Mouse (Mus musculus): ENCODE measurements around the gene Mthfd1.

Mthfd1 gene

DNA sequence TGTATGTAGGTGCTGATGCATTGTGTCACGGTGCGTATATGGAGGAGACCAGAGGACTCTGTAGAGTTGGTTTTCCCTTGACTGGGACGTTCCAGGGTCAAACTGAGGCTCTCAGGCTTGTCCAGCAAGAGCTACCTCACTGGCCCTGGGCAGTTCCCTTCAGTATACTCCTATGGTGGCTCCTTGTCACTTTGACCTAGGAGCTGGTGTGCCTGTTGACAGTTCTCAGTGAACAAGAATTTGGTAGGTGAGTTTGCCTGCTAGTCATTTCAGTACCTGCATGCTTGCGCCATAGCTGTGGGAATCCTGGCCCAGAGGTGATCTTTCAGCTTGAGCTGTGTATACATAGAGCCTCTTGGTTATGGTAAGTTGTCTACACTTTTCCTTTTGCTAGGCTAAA is 7.8 kb downstream of the Mthfd1 start:
- DNase-seq (ENCODE audit: extremely low spot score, low spot score), result no peak

DNA sequence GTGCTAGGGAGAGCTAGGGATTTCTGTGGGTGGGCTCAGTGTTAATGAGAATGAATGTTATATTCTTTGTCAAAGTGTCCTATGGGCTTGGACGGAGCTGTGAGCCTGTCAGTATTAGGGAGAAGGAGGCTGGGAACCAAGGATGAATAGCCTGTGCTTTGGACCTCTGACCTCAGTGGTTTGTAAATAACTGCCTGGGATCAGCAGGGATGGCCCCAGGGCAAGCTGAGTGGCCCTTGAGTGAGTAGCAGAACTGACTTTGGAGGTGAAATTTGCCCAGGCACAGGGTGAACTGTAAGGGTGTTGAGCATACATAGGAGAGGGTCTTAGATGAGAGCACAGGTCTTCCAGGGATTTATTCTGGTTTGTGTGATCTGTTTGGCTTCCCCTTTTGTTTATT is 8.8 kb downstream of the Mthfd1 start:
- no peak for DNase-seq (ENCODE audit: extremely low spot score, low spot score)

DNA sequence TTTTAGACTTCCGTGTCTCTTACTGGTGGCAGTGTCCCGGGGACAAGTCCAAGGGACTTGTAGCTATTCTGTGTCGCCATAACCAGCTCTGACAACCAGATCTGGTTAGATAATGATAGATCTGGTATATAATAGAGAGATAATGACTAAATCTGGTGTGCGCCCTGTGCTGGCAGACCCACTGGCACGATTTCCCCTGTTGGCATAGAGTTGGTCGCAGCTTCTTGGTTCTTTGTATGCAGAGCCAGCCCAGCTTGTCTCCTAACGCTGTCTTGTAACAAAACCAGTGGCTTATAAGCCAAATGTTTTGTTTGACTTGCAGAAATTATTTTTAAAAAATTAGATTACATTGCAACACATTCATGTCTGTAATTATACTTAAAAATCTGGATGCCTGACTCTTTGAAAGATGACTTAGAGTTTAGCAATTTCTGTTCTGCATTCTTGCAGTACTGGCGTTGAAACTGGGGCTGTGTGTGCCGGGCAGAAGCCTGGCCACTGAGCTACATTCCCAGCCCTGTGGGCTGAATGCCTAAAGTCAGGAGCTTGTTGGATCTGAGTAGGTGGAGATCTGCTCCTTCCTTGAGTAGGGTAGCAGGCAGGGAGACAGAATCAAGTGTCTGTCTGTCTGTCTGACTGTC is 9.3 kb downstream of the Mthfd1 start:
- DNase-seq (ENCODE audit: extremely low spot score, low spot score), result no peak

DNA sequence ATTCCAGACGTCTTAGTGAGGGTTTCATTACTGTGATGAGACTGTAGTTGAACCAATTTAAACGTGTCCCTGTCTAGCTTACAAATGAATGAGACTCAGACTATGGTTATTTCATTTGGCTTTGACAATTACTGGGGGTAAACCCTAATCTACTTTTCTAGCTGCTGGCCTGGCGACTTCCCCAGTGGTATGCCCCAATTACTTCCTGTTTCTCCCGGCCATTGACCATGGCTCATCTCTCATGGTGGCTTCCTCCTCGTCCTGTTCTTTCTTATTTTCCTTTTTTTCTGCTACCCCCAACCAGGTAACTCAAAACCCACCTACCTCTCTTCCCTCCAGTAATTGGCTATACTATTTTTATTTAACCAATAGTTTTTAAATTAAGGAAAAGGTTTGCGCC is 9.9 kb downstream of the Mthfd1 start:
- DNase-seq (ENCODE audit: extremely low spot score, low spot score), result no peak

DNA sequence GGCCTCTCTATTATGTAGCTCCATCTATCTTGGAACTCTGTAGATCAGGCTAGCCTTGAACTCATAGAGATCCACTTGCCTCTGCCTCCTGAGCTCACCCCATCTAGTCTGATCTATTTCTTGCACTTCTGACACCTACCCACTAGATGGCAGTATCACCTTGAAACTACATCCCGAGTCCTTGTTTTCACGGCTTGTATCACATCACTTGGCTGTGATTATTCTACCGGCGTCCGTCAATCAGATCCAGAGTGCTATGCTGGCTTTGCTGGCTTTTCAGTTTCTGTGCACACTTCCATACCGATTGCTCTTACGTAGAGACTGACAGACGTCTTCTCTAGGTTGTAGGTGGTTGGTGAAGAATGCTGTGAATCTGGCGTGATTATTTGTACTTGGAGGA is 11.8 kb downstream of the Mthfd1 start:
- DNase-seq (ENCODE audit: extremely low spot score, low spot score), result no peak

DNA sequence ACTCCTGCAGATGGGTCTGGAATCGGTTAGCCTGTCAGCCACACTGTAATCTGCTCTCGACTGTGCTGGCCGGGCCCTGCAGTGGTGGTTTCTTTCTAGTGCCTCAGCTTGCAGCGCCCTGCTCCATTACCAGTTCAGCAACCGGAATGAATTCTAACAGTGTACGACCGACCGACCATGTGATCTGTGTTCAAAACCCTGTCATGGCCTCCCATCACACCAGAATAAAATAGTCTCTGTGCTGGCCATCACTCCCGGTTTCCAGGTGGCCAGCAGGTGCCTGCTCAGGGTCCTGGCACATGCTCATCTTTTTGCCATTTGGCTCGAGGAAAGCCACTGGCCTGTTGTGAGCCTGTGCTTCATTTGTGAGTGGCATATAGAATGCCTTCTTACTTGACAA is 13.6 kb downstream of the Mthfd1 start:
- no peak for DNase-seq (ENCODE audit: extremely low spot score, low spot score)

DNA sequence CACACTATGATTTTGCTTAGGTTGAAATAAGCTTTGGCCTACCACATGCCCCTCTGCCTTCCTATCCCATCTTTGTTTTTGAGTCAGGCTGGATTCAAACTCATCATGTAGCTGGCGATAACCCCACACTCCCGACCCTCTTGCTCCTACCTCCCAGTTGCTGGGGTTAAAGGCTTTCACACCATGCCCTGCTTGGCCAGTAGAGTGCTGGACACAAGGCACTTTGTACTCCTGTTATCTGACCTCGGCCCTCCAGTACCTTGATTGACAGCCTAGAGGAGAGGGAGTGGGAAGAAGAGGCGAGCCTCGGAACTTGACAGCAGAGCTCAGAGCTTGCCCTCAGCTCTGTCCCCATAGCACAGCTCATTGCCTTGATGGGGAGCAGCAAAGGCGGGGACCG is 14.1 kb downstream of the Mthfd1 start:
- no peak for DNase-seq (ENCODE audit: extremely low spot score, low spot score)

DNA sequence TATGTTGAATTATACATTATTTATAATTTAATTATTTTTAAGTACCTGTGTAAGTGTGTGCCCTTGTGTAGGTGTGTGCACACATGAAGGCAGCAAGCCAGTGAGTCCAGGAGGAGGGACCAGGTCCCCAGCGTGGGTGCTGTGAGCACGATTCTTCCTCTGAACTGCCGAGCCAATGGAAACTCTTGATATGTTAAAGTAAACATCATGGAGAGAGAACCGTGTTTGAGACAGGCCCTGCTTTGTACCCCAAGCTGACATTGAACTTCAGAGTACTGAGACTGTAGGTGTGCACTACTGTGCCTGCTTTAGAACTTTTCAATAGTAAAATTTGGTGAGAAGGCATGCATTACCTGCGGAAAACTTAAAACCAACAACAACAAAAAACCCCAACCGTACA is 16.4 kb downstream of the Mthfd1 start:
- no peak for DNase-seq (ENCODE audit: extremely low spot score, low spot score)

DNA sequence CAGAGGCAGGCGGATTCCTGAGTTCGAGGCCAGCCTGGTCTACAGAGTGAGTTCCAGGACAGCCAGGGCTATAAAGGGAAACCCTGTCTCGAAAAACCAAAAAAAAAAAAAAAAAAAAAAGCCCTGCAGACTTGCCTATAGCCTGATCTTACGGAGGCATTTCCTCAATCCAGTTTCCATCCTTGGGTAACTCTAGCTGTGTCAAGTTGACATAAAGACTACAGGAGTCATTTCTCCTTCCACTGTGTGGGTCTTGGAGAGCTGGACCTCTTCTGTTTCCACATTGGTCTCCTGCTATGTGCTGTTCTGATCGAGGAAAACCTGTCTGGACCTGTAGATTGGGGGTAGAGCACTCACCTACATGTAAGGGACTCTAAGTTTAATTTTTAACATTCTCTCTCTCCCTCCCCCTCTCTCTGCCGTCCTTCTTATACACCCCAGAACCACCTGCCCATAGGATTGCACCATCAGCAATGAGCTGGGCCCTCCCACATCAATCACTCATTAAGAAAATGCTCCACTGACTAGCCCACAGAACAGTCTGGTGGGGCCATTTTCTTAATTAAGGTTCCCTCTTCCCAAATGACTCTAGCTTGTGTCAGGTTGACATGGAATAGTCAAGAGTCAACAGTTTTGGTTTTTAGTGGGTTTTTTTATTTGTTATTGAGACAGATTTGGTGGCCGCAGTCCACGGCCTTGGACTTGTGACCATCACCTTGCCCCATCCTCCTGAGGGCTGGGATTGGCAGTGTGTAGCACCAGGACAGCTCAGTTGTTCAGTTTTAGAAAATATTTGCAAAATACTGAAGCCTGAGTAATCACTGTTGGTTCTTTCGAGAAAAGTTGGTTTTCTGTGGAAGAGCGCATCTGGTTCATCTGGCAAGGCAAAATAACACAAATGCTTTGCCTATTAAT is 17.8 kb downstream of the Mthfd1 start:
- DNase-seq (ENCODE audit: extremely low spot score, low spot score), result no peak

DNA sequence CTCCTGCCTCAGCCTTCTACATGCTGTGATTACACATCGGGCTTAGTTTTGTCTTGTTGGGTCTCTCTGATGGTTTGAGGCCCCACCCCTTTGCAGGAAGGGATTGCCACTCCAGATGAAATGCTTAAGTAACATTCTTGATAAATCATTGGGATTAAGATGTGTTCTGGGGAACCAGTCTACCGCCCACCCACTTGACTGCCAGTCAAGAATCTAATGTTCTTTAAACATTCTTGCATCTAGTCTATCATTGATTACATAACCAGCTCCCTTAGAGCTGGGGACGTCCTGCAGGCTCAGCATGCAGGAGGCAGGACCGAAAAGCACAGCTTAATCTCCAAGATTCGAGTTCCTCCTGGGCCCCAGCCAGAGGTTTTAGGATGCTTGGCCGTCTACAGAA is 23.1 kb downstream of the Mthfd1 start:
- no peak for DNase-seq (ENCODE audit: extremely low spot score, low spot score)

DNA sequence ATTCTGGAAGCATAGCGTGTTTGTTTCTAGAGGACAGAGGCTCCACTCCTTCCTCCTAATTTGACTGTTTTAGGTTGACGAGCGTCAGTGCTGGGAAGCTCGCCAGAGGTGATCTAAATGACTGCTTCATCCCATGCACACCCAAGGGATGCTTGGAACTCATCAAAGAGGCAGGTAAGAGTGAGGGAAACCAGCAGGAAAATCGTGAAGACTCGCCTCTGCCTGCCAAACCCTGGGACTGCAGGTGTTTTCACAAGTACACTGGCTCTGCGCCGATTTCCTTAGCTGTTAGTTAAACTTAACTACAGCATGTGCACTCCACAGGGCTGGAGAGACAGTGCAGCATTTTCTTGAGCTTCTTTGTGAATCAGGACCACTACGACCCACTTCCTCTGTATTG is 25.5 kb downstream of the Mthfd1 start:
- DNase-seq (ENCODE audit: extremely low spot score, low spot score), result no peak

DNA sequence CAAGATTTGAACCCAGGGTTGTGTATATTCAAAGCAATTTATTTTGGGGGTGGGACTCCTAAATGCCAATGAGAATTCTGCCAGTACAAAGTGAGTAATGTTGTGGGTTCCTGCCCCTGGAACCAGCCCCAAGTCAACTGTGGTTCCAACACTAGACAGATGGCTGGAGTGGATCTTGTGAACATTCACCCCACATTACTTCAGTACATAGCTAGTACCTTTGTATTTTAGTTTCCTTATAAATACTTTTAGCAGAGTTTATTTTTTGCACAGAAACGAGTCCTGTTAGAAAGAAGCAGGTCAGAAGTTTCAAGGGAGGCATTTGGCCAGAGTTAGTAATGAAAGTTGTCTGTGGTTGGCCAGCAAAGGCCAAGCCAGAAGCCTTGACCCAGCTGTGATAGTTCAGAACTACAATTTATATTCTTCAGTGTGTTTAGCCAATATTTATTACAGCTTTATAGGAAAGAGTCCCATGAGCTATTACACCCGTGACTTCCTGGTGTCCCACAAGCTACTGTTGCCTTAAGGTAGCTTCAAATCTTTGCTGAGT is 26.1 kb downstream of the Mthfd1 start:
- no peak for DNase-seq (ENCODE audit: extremely low spot score, low spot score)

DNA sequence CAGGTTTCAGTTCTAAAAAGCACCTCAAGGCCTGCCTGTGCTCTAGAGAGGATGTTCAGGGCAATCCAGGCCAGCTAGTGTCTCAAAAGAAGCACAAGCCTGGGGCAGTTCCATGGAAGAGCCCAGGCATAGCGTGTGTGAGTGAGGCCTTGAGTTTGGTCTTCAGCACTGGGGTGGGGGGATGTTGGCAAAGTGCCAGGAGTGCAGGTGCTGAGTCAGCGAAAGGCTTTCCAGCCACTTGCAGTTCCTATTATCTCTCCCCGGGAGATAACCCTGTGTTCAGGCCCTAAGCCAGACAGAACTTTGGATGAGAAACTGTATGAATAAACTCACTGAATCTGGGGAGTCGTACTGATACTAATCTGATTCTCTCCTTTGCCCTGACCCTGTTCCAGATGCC is 27.0 kb downstream of the Mthfd1 start:
- no peak for DNase-seq (ENCODE audit: extremely low spot score, low spot score)

DNA sequence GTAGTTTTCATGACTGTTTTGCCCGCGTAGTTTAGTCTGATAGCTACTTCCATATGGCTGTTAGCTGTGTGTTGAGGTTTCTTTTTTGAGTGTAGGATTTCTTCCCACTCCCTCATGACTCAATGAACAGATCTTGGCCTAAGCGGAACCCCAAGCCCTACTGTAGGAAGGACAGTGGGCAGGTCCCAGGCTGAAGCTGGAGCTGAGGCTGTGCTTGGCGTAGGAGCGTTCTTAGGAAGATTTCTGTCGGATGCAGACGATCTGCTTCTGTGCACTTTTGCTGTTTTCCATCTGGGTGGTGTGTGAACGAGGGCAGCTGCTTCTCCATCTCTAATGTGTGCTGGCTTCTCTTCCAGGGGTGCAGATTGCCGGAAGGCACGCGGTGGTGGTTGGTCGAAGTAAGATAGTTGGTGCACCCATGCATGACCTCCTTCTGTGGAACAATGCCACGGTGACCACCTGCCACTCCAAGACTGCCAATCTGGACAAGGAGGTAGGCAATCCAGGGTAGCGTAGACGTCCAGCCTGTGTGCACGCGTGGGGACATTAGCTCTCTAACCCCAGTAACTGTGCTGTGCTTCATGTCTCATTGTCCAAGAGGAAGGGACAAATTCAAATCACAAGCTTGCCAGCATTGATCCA is 27.6 kb downstream of the Mthfd1 start:
- DNase-seq (ENCODE audit: extremely low spot score, low spot score), result no peak

DNA sequence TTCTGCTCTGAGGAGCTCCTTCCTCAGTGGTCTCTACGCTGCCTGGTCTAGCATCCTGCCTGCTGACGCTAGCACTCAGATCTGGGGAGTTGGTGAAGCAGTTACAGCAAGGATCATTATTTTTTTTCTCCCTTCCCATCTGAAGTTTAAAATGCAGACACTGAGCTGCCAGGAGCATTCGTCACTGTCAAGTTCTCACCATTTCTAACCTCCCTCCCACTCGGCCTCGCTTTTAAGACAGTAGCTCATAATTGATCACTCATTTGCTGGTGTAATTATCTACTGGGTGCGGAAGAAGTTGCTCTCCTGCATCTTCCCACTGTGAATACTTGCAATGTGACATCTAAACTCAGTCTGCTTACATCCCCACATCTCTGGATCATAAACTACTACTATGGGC is 30.3 kb downstream of the Mthfd1 start:
- DNase-seq (ENCODE audit: extremely low spot score, low spot score), result no peak

DNA sequence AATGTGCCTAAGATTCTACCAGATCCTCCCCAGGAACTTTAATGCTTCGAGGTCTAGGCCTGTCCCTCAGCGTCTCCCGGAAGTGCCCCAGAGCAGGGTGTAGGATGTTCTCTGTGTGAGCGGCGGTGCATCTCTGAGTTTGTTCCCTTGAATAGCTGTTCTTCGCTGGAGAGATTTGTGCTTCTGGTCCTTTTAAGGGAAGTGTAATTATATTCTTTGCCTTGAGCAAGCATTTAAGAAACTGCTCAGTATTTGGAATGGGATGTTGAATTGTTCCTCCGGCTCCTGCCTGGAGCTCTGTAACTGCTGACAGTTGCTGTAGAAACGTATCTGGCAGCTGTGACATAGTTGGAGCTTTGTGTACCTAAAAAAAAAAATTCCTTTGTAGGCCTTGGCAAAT is 32.9 kb downstream of the Mthfd1 start:
- no peak for DNase-seq (ENCODE audit: extremely low spot score, low spot score)

DNA sequence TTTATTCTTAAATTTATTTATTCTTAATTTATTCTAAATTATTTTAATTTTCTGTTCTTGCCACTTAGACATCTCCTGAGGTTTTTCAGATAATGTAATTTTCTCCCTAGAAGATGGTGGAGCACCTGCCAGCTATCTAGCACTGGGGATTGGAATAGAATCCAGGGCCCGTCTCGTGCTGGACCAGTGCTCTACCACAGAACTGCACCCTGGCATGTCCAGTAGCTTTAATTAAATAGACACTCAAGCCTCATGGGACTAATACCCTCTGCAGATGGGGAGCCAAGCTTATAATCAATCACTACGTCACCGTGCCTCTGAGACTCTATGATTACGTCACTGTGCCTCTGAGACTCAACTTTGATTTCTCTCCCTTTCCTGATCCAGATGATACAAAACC is 33.4 kb downstream of the Mthfd1 start:
- DNase-seq (ENCODE audit: extremely low spot score, low spot score), result no peak

DNA sequence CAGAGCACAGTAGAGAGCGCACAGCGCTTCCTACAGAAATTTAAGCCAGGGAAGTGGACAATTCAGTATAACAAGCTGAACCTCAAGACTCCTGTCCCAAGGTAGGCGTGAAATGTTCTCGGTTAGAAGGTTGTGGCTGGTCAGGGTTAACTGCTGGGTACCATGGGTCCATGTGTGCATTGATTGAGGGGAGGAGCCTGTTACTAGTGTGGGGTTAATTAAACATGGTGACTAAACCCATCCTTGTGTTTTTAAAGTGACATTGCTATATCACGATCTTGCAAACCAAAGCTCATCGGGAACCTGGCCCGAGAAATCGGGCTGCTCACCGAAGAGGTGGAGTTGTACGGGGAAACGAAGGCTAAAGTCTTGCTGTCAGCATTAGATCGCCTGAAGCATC is 34.3 kb downstream of the Mthfd1 start:
- no peak for DNase-seq (ENCODE audit: extremely low spot score, low spot score)

DNA sequence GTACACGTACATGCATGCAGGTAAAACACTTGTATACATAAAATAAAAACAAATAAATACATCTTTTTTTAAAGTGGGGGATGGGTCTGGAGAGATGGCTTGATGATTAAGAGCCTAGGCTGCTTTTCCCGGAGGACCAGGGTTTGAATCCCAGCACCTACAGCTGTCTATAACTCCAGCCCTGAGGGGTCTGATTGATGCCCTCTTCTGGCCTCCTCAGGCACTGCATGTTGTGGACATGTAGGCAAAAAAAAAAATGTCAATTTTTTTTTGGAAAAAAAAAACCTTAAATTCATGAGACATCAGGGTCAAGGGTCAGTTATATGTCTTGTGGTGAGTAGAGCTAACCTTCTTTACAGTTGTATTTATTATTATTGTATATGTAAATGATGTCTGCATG is 35.2 kb downstream of the Mthfd1 start:
- DNase-seq (ENCODE audit: extremely low spot score, low spot score), result no peak

DNA sequence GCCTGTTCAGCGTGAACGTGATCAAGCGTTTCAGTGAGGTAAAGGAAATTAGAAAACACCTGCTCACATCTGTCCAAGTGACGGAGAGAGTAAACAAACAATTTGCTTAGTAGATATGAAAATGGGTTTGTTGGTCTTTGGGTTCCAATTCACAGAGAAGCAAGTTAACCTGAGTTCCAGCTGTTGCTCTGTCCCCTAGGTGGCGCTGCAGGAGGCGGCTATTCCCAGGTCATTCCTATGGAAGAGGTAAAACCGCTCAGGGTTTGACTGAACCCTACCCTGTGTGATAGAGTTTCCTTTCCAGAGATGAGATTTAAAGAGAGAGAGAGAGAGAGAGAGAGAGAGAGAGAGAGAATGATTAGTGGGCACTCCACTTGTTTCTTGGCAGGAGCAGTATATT is 38.1 kb downstream of the Mthfd1 start:
- DNase-seq (ENCODE audit: extremely low spot score, low spot score), result peak; percentile 52

DNA sequence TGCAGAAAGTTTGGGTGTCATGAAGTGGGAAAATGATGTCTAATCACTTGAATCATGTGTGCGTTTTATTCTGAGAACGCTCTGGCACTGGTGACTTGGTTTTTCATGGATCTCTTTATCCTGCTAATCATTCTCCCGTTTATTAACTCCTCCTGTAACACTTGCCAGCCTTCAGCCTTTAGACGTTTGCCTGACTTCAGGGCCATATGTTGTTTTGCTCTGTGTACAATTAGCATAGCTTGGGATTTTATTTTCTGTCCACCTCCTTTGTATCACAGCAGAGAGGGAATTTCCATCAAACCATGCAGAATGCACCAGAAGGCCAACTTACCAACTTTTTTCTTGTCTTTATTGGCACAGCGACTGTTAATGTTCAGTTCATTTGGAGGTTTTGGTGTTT is 42.7 kb downstream of the Mthfd1 start:
- DNase-seq (ENCODE audit: extremely low spot score, low spot score), result no peak

DNA sequence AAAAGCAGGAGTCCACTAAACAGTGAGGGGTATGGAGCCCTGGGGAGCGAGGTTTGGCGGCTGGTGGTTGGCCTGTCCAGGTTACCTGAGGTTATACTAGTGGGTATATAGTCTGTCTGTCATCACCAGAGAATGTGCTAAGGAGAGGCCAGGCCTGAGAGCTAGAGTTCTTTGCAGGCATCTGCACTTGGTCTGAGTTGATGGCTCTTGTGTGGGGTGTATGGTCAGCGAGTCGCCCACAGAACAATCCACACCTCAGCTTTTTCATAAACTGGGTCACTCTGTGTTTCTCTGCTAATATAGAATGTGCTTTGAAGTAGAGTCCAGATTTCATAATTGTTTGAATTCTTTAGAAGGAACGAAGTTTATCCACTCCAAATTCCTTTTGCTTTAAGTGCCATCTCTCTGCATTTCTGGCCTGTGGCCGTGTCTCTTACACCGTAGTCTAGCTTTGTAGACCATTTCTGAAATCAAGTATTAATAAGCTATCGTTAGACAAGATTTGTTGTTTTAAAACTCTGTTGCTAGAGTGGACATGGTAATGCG is 44.3 kb downstream of the Mthfd1 start:
- DNase-seq (ENCODE audit: extremely low spot score, low spot score), result no peak
